Mouse (Mus musculus): ENCODE measurements at regions not wholly inside any gene's neighbourhood (a gene's known extent, or its start where the extent isn't known, plus 50 kb on each side); places are given as distances from the start of the nearest gene placed in this dataset.
A peak's percentile ranks its signal among the peaks of the same experiment; 100 is the strongest.

DNA sequence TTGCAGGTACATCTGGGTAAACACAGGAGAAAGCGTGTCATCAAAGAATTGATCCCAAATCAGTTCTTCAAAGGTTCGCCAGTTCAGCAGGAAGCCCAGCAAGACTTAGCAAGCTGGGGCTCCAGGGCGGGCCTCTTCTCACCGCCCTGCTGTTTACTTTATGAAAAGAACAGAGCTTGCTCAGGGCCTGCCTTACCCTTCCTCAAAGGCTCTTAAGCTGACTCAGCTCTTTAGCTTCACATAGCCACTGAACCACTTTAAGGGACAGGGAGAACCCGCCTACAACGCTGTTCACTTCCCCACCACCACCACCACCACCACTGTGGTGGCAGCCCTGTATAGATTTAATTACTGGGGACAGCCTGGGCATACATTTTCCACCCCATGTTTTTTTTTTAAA lies 148.5 kb downstream of the Clic5 start:
- DNase-seq = no peak

DNA sequence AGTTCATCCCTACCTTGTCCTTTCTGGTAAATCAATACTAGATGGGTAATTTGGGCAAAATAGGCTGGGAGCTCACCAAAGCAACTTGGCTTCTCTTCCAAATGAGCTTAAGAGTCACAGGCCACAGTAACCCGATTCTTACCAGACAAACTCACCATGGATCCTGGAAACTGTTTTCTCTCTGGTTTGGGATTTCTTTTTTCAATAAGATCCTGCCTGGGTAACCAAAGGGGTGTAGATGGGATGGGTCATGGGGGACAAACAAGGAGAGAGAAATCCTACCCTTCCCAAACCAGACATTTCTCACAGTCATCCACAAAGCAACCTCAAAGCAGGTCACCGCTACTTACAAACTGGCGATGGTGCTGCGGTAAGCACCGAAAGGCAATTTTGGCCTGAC lies 148.9 kb downstream of the Clic5 start:
- no peak for DNase-seq

DNA sequence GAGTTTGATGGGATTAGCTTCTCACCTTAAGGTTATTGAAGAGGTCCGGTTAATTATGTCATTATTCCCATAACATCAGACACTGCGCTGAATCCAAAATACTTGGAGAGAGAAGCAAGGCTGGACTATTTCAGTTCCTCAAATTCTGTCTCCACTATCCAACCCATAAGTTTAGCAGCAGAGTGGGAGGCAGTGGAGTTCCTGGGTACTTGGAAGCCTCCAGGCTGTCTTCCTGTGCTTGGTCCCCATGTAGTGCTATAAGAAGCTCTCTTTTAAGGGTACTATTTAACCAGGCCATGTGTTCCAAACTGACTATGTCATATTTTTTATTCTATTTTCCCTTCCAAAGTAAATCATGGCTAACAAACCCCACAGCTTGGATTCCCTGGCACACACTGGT lies 156.2 kb downstream of the Clic5 start:
- no peak for DNase-seq

DNA sequence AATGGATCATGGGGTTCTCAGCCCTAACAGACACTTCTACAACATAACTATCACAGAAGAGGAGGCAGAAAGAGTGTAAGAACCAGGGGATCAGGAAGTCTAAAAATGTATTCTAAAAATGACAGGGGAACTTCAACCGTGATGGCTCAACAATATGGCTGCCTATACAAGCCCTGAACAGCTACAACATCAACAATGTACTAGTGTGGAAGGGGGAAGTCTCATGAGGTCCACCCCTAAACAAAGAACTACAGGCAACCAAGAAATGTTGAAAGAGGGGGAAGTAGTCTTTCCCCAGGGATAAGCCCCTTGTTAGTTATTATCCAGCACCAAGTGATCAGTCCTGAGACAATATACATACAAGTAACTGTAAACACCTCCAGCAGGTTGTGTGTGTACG lies 157.0 kb downstream of the Clic5 start:
- no peak for DNase-seq

DNA sequence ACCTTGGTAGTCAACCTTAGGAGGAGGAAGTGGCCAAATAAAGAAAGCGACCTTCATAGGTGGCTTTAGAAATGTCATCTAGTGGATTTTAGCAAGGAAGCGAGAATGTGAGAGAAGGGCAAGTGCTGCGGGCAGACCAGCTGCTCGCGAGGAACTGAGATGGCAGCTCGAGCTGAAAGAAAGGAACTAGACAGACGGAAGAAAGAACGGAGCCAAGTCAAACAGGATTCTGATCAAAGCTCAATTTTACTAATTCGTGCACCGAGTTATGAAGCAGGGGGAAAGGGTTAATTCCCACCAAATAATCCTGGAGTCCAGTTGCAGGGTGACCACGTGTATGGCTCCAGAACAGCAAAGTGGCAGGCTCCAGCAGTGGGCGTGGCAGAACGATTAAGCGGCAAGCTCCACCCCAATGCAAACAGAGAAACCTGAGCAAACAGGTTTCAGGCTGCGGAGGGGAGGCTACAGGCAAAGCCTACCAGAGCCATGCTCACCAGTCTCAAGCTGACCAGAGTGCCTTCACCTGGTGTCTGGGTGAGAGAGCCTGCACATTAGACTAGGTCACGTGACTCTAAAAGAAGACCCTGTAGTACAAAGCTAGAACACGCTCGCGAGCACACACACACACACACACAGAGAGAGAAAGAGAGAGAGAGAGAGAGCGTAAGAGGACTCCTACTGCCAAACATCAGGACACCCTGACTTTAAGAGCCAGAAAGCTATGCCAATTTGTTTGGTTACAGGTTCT lies 162.0 kb downstream of the Clic5 start:
- DNase-seq = peak; percentile 31

DNA sequence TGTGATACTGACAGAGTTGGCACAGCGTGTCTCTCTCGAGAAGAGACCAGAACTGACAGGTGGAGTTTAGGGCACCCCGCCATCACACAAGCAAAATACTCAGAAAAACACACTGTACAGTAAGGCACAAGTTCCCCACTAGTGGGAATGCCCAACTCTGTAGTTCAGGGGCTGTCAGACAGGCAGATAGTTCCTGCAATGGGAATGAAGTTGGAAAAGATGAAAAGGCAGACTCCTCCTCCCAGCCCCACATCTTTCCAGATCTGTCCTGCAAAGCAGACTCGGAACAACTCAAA lies 162.5 kb downstream of the Clic5 start:
- no peak for DNase-seq

DNA sequence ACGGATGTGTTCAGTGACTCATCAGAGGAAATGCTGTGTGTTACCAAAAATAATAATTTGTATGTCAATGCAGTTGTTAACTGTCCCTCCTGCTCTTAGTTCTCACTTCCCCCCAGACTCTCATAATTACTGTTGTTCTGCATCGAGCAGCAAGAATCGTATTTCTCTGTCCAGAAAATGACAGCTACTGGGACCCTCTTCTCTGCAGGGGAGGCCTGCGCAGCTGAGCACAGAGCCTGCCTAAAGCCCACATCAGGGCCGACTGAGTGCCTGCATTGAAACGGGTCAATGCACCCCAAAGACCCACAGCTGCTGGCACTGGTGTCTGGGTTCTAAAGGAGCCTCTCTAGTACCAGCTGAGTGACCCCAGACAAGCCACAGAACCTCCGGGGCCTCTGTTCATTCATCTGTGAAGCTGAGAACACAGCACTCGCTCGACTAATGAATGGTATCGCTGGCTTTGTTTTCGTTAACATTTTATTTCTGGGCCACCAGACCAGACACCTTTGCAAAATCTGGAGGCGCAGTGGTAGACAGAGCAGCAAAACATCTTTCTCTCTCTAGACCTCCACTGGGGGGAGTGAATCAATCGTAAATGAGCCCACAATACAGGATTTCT lies 163.2 kb downstream of the Clic5 start:
- DNase-seq = no peak

DNA sequence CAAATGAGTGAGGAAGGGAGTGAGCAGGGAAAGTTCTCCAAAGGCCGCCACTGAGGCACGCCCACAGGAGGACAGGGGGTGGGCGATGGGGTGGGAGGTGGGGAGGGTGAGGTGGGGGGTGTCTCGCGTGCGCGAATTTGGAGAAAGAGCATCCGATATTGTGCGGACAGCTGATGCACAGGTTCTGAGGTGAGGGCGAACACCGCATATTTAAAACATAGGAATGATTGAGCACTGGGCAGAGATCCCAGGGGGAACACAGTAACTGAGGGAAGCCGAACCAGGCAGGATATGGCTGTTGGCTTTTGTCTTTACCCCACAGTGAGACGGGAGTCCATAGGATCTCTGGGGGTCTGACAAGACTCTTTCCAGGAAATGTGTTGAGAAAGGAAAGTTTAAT lies 163.8 kb downstream of the Clic5 start:
- no peak for DNase-seq

DNA sequence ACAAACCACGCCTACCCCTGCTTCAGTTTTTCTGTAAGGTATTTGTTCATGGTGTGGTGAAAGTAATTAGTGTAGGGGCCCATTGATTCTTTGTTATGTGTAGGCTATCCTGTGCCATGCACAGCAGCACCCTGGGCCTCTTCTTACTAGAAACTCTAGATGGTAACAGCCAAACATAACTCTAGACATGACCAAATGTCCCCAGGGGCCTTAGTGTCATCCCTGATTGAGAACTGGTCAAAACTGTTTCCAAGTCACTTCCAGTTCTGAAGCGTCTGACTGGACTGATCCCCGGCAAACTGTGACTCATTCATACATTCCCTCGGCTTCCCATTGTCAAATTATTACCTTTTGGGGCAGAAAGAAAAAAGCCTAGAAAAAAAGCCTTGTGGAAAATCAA lies 174.7 kb downstream of the Clic5 start:
- no peak for DNase-seq

DNA sequence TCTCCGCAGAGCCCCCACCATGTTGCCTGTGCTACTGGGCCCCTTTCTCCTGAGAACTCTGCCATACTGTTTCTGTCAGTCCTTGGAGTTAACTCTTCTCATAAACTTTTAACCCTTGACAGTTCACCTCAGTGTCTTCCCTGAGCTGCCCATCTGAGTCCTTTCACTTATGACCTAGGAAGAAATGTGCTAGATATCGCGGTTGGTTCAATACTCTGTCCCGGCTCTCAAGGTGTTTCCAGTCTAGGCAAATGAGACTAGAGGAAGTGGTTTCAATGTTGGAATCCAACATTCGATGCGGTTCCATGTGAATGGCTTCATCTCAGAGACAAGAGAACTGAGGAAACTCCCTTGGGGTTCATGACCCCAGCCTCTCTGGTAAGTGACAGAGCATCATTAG lies 176.1 kb downstream of the Clic5 start:
- DNase-seq = no peak

DNA sequence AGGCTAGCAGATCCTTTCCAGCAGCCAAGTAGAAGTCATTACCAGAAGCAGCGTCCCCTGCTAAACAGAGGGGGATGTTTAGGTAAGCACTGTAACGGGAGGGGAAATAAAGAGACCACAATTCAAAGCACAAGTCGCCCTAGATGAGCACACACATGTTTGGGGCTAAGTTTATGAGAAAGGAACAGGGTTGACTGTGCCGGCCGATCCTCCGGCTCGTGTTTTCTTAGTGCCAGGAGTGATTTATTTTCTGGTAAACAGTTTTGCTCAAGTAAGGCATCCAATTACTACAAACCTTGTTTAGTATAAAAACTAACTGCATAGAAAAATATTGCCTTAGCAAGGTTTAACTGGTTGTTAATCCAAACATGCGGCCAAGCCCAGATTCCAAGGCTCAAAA lies 178.1 kb downstream of the Clic5 start:
- DNase-seq = no peak

DNA sequence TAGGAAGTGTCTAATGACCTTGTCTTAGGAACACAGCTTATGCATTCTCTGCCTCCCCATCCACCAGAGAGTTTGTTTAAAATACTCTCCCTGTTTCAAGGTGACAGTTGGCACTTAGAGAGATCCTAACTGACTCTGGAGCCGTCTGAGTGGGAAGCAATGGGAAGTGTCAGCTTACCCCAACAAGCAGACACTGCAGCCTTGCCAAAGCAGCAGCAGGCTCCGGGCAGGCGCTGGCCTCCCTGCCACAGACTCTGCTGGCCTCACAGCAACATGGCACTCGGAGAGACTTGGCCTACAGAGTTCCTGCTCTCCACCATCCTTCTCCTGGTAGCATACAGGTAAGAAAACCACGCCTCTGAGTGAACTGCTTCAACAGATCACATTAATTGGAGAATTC lies 179.2 kb downstream of the Clic5 start:
- no peak for DNase-seq

DNA sequence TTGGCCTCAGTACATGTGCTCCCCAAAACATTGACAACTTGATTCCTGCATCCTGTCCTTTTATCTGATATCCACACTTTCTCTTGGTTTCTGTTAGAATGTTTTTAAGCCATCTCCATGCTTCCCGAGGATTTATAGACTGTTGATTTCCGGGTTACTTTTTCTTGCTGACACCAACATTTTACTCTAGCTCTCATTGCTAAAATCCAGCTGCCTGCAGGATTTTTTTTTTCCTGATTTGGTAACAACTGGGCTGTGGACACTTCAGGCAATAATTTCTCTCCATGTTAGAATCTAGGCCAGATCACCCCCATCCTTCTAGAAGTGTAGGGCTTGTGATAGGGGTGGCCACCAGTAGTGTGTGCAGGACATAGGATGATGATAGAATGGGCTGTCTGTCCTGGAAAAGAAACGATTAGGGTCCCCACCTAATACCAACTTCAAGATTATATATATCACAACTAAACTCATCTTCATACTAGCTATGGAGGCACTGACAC lies 182.6 kb downstream of the Clic5 start:
- no peak for DNase-seq

DNA sequence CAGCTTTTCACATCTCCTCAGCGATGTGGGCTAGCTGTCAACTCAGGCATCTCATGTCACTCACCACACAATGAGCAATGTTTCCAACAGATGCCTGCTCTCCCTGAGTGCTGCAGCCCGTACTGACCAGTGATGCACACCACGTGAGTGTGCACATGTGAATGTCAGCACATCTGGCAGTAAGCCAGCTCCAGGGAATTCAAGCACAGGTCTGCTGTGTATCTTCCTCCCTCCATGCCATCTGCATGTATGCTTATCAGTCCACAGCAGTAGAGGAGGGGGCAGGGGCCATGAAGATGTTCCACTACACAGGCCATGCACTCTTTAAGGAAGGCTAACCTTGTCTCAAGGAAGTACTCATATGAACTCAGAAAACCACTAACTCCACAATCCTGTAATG lies 183.2 kb downstream of the Clic5 start:
- no peak for DNase-seq

DNA sequence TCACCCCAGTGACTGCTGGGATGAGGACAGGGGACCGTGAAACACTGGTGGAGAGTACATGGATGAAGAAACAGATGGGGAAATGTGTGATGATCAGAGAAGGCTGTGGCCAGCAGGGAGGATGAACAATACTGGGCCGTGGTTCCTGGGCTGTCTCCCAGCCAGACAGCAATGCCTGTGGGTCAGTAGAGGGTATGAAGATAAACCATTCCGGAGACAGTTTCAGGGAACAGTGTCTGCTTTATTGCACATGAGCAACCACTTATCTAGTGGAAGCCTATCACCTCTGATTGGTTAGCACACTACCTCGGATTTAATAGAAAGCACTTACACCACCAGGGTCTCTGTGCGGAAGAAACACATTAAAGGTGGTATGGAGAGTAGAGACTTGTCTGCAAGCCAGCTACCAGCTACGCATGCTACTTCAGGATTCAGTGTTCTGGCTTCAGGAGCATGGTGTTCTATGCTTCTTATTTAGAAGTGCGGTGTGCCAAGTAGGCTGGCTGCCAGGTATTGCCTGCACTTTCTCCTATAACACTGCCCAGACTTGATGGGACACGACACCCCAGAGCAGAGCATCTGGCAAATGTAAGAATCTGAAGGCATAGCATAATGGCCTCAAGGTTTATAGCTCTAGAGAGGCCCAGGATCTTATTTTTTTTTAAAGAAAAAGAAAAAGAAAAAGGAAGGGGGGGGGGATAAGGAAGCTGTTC lies 185.5 kb downstream of the Clic5 start:
- DNase-seq = no peak

DNA sequence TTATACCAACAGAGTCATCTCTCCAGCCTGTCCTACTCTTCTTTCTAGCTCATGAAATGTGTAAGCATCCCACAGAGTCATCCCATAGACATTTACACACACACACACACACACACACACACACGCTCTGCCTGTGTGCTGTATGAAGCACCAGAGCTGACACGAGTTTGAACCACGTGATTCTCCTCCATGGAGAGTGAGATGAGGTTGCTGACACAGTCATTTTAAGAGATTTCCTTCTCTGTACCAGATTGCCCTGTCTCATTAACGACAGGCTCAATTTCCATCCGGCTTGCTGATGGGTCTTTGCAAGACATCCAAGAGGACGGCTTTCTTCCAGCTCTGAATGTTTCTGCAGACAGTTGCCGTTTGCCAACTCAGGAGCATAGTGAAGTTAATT lies 190.0 kb downstream of the Clic5 start:
- no peak for DNase-seq

DNA sequence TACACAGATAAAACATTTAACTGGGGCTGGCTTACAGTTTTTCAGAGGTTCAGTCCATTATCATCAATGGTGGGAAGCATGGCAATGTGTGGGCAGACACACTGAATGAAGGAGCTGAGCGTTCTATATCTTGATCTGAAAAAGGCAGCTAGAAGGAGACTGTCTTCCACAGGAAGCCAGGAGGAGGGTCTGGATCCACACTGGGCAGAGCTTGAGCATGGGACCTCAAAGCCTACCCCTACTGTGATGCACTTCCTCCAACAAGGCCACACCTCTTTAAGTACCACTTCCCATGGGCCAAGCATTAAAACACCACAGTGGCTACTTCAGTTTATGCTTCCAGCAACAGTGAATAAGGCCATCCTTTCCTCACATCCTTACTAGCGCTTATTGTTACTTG lies 200.5 kb downstream of the Clic5 start:
- no peak for DNase-seq

DNA sequence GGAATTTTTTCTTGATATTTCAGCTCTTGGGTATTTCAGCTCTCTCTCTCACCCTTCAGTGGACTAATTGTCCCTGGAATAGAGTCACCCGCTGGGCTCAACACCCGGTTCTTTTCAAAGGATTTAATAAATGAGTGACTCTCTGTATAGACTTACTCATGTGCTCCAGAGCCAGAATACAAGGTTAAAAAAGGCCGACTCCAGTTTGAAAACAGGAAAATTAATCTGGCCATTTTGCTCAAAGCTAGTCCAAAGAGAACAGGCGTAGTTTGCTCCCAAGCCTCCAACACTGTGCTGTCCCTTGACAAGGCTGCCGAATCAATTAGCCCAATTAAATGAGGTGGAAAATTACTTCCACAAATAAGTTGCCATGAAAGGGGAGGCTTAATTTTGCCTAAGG lies 209.4 kb downstream of the Clic5 start:
- DNase-seq = no peak

DNA sequence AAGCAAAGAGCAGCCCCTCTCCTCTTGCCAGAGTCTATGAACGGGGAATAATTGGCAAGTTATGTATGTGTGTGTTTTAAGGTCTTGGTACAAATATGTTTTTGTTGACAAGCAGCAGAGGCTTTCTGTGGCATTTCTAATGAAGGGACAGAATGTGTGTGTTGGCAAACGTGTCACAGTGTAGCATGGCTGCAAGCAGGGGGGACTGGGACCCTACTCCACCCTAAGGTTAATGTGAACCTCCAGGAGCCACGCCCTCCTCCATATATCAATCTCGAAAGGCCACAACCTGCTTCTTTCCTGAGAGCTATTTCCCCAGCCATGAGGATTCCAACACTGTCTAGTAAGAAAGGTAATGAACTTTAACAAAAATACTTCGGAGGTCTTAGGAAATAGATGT lies 209.8 kb downstream of the Clic5 start:
- no peak for DNase-seq

DNA sequence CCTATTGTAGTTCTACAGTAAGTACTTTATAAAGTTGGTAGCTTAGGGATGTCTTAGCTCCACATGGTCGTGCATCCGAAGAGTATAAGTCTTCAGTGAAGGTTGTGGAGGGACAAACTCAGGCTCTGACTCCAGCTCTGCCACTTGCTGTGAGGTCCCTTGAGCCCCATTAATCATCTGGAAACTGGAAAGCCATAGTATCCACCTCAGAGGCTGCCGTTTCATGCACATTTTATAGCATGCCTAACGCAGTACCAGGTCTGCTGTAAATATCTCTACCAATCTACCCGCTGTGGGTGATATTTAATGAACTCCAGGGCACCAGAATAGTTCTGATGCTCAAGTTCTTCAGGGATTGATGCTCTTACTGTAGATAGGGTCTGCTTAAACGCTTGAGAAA lies 216.5 kb downstream of the Clic5 start:
- DNase-seq = no peak

DNA sequence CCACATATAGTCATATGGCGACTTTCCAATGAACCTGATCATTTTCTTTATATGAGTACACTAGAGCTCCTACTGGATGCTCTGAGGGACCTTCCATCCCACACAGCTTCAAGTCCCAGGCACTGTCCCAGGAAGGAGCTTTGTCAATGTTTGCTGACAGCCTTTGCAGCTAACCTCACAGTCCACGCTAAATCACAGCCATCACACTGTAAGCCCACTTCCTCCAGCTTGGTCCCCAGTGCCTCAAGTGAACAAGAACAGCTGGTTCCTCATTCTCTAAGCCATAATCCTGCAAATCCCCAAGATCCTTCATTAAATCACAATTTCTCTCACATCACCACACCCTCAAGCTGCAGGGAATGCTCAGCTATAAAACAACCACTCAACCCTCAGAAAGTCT lies 222.6 kb downstream of the Clic5 start:
- no peak for DNase-seq

DNA sequence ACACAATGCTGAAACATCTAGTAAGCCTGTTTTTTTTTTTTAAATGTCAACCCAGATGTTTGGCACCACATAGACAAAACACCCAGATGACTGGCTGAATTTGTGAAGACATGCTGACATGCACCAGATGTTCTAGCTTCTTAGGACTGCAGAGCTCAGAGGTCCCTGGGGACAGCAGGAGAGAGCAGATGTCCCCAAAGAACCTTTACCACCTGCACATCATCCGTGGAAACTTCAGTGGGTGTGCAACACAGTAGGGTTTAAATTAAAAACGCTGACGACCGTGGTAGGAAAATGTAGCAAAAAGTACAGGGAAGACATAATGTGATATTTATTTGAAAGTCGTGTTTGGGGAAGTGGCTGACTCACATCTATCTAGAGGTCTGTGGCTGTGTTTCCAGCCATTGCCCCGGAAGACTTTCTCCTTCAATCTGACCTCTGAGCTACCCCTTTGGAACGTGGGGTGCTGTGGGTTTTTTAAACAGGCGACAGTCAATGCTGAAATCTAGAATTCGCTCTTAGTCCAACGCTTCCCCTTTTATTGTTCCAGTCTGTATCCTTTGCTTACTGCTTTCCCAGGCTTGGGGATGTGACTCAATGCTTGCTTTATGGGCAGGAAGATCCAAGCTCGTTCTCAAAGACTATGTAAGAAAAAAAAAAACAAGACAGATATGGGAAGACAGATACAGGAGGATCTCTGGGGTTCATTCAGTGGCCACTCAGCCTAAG lies 230.5 kb downstream of the Clic5 start:
- DNase-seq = no peak

DNA sequence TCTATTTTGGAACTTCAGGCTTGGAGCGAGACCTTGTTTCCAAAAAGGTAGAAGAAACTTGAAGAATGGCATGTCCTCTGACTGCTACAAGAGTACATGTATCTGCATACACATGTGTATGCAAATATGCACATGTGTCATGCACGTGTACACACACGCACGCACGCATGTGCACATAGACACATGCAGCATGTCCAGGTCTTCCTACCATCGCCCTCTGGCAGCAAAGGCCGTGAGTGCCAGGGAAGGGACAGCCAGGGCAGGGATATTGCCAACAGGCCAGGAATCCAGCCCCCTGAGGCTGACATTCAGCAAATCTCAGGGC lies 231.0 kb downstream of the Clic5 start:
- DNase-seq = no peak
